Mouse (Mus musculus): ENCODE data around the gene Cops4. TPM values are rescaled to one million over a fixed set of nuclear protein-coding genes. Genes with fewer than 3 reads are reported as not detected.

Gene Cops4
- total and polyA plus RNA-seq, 2 experiments from 2014 or later = 100 to 168 TPM

- DNase-seq (ENCODE audit: low spot score) = no peak
- Histone ChIP-seq H3K9me3 (ENCODE audit: low read length) (no peaks in the 10 kb centered on the region), H3K4me1 (ENCODE audit: insufficient read depth, low read length) (no peaks in the 10 kb centered on the region), H3K9ac (replicated peaks; ENCODE audit: low read length, poor library complexity, severe bottlenecking) (no peak overlapping the region), H3K27me3 (ENCODE audit: insufficient read depth, low read length) (no peaks in the 10 kb centered on the region), H3K27ac (ENCODE audit: low read depth, low read length) (no peak overlapping the region), H3K4me2 (ENCODE audit: low read depth, low read length, poor library complexity, severe bottlenecking) (no peak overlapping the region), H3K36me3 (ENCODE audit: insufficient read depth, low read length) (peaks cover 35% of the 10 kb centered on the region), H3K4me3 (ENCODE audit: low read depth, low read length) (no peak overlapping the region)
- no peak for ATAC-seq (ENCODE audit: low FRiP score)
- WGBS = 90% methylated on average over 2 of the region's 2 CpGs
- TF ChIP-seq CTCF (IDR thresholded peaks at IDR 0.05) = no peak
Measured at GRCm38 (mm10) chr5:100548236-100548635, 30.1 kb downstream of the Cops4 start.

DNA sequence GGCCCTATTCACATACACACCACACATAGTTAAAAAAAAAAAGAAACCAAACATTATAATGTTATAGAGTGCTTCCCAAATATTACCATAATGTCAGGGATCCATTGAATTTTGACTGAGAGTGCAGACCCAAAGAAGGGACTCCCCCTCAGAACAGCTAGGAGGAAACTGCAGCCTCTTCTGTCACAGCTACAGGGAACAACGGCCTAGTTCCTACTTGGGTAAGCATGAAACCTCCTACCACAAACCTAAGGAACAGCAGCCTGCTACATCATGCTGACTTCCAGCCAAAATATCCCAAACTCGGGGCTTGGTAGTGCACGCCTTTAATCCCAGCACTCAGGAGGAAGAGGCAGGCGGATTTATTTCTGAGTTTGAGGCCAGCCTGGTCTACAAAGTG is 31.2 kb downstream of the Cops4 start:
- H3K9me3 ChIP-seq (ENCODE audit: low read length) = no peaks in the 10 kb centered on the region
- no peaks in the 10 kb centered on the region for H3K27me3 ChIP-seq (ENCODE audit: insufficient read depth, low read length)
- 94% methylated on average over 4 of the region's 4 CpGs for WGBS
- peaks cover 26% of the 10 kb centered on the region for H3K36me3 ChIP-seq (ENCODE audit: insufficient read depth, low read length)
- H3K4me1 ChIP-seq (ENCODE audit: insufficient read depth, low read length) = no peaks in the 10 kb centered on the region
- ATAC-seq (ENCODE audit: low FRiP score) = no peak
- no peak overlapping the region for H3K4me2 ChIP-seq (ENCODE audit: low read depth, low read length, poor library complexity, severe bottlenecking)
- no peak overlapping the region for H3K9ac ChIP-seq (replicated peaks; ENCODE audit: low read length, poor library complexity, severe bottlenecking)
- no peak overlapping the region for H3K27ac ChIP-seq (ENCODE audit: low read depth, low read length)
- no peak for DNase-seq (ENCODE audit: low spot score)
- no peak for TF ChIP-seq CTCF (IDR thresholded peaks at IDR 0.05)
- H3K4me3 ChIP-seq (ENCODE audit: low read depth, low read length) = no peak overlapping the region

DNA sequence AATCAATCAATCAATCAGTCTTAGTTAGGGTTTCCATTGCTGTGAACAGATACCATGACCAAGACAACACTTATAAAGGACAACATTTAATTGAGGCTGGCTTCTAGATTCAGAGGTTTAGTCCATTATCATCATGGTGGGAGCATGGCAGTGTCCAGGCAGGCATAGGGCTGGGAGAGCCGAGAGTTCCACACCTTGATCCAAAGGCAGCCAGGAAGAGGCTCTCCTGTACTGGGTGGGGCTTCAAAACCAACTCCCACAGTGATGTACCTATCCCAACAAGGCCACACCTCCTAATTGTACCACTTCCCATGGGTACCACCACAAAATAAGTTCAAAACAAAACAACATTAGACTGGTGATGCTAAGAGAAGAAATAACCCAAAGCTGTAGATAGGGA is 32.0 kb downstream of the Cops4 start:
- no peak overlapping the region for H3K27ac ChIP-seq (ENCODE audit: low read depth, low read length)
- no peak overlapping the region for H3K9ac ChIP-seq (replicated peaks; ENCODE audit: low read length, poor library complexity, severe bottlenecking)
- peaks cover 21% of the 10 kb centered on the region; the same call in 1 of the 2 replicates for H3K36me3 ChIP-seq (ENCODE audit: insufficient read depth, low read length)
- no peaks in the 10 kb centered on the region for H3K4me1 ChIP-seq (ENCODE audit: insufficient read depth, low read length)
- DNase-seq (ENCODE audit: low spot score) (no peak), ATAC-seq (ENCODE audit: low FRiP score) (no peak)
- no peaks in the 10 kb centered on the region for H3K9me3 ChIP-seq (ENCODE audit: low read length)
- 92% methylated on average over 1 of the region's 1 CpGs for WGBS
- H3K4me3 ChIP-seq (ENCODE audit: low read depth, low read length) = no peak overlapping the region
- no peaks in the 10 kb centered on the region for H3K27me3 ChIP-seq (ENCODE audit: insufficient read depth, low read length)
- H3K4me2 ChIP-seq (ENCODE audit: low read depth, low read length, poor library complexity, severe bottlenecking) = no peak overlapping the region
- no peak for TF ChIP-seq CTCF (IDR thresholded peaks at IDR 0.05)

DNA sequence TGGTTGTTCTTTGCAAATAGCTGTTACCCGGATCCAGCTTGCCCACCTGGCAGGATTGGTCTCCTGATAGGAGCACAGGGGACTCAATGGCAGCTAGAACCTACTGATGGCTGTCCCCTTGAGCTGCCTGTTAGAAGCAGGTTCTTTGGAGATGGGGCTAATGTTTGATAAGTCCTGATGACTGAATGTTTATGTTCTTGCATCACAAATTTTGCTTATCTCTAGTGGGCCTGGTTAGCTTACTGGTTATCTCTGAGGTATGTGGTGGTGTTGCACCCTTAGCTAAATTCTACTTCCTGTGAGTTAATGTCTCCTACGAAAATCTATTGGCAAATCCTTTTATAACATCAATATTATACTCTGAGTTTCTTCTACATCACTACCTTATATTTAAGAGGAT is 33.8 kb downstream of the Cops4 start:
- no peak for ATAC-seq (ENCODE audit: low FRiP score)
- H3K9ac ChIP-seq (replicated peaks; ENCODE audit: low read length, poor library complexity, severe bottlenecking) = no peak overlapping the region
- 56% methylated on average over 2 of the region's 2 CpGs for WGBS

GRCm38 (mm10) chr5:100553426-100553825 is 35.3 kb downstream of the Cops4 start:
- 56% methylated on average over 8 of the region's 8 CpGs for WGBS
- peaks cover 8% of the 10 kb centered on the region; the same call in 1 of the 2 replicates for H3K36me3 ChIP-seq (ENCODE audit: insufficient read depth, low read length)
- H3K9me3 ChIP-seq (ENCODE audit: low read length) = no peaks in the 10 kb centered on the region
- no peak for DNase-seq (ENCODE audit: low spot score)
- TF ChIP-seq CTCF (IDR thresholded peaks at IDR 0.05) = no peak
- no peaks in the 10 kb centered on the region for H3K27me3 ChIP-seq (ENCODE audit: insufficient read depth, low read length)
- H3K9ac ChIP-seq (replicated peaks; ENCODE audit: low read length, poor library complexity, severe bottlenecking) = no peak overlapping the region
- no peak overlapping the region for H3K27ac ChIP-seq (ENCODE audit: low read depth, low read length)
- no peak overlapping the region for H3K4me2 ChIP-seq (ENCODE audit: low read depth, low read length, poor library complexity, severe bottlenecking)
- H3K4me1 ChIP-seq (ENCODE audit: insufficient read depth, low read length) = no peaks in the 10 kb centered on the region
- H3K4me3 ChIP-seq (ENCODE audit: low read depth, low read length) = no peak overlapping the region
- ATAC-seq (ENCODE audit: low FRiP score) = no peak

More for the DNA sequence above, 33.8 kb downstream of the Cops4 start:
- H3K4me1 ChIP-seq (ENCODE audit: insufficient read depth, low read length) = no peaks in the 10 kb centered on the region
- no peak overlapping the region for H3K27ac ChIP-seq (ENCODE audit: low read depth, low read length)
- DNase-seq (ENCODE audit: low spot score) = no peak
- H3K36me3 ChIP-seq (ENCODE audit: insufficient read depth, low read length) = peaks cover 16% of the 10 kb centered on the region; the same call in 1 of the 2 replicates
- H3K4me2 ChIP-seq (ENCODE audit: low read depth, low read length, poor library complexity, severe bottlenecking) = no peak overlapping the region
- TF ChIP-seq CTCF (IDR thresholded peaks at IDR 0.05) = no peak
- H3K4me3 ChIP-seq (ENCODE audit: low read depth, low read length) = no peak overlapping the region
- H3K27me3 ChIP-seq (ENCODE audit: insufficient read depth, low read length) = no peaks in the 10 kb centered on the region
- no peaks in the 10 kb centered on the region for H3K9me3 ChIP-seq (ENCODE audit: low read length)

GRCm38 (mm10) chr5:100557019-100557418 is 38.9 kb downstream of the Cops4 start:
- ATAC-seq (ENCODE audit: low FRiP score) = no peak
- no peak overlapping the region for H3K27ac ChIP-seq (ENCODE audit: low read depth, low read length)
- DNase-seq (ENCODE audit: low spot score) = no peak
- WGBS = 84% methylated on average over 14 of the region's 14 CpGs
- no peak overlapping the region for H3K9ac ChIP-seq (replicated peaks; ENCODE audit: low read length, poor library complexity, severe bottlenecking)
- H3K9me3 ChIP-seq (ENCODE audit: low read length) = no peaks in the 10 kb centered on the region
- no peak overlapping the region for H3K4me3 ChIP-seq (ENCODE audit: low read depth, low read length)
- no peak for TF ChIP-seq CTCF (IDR thresholded peaks at IDR 0.05)
- H3K36me3 ChIP-seq (ENCODE audit: insufficient read depth, low read length) = no peaks in the 10 kb centered on the region
- no peaks in the 10 kb centered on the region for H3K27me3 ChIP-seq (ENCODE audit: insufficient read depth, low read length)
- H3K4me2 ChIP-seq (ENCODE audit: low read depth, low read length, poor library complexity, severe bottlenecking) = no peak overlapping the region
- H3K4me1 ChIP-seq (ENCODE audit: insufficient read depth, low read length) = no peaks in the 10 kb centered on the region
